Mouse (Mus musculus): ENCODE measurements around the gene Ganab. TPM values are rescaled to one million over a fixed set of nuclear protein-coding genes. Genes with fewer than 3 reads are reported as not detected.
A peak's percentile ranks its signal among the peaks of the same experiment; 100 is the strongest.

Ganab gene
- polyA plus RNA-seq, 2 experiments, result 33.7 to 48.7 TPM

- Histone ChIP-seq H3K4me1 (replicated peaks; ENCODE audit: control insufficient read depth in 2 of 2, insufficient read depth in 2 of 2, low read length in 1 of 2) (peaks cover 8% of the 10 kb centered on the region in 2 experiments), H3K4me3 (ENCODE audit: insufficient read depth in 1 of 2, low read depth in 2 of 2, low read length in 2 of 2) (peak overlapping the region; percentile 68 to 75), H3K27me3 (ENCODE audit: control insufficient read depth, insufficient read depth, low read length) (no peaks in the 10 kb centered on the region), H3K9ac (replicated peaks) (peak overlapping the region; percentile 68), H3K4me2 (ENCODE audit: low read depth) (peak overlapping the region; percentile 81), H3K36me3 (replicated peaks; ENCODE audit: control insufficient read depth, insufficient read depth, low read depth) (peaks cover 61% of the 10 kb centered on the region), H3K27ac (peak overlapping the region; percentile 76), H3K9me3 (ENCODE audit: control insufficient read depth, low read length) (no peaks in the 10 kb centered on the region)
- DNase-seq (ENCODE audit: low read depth in 3 of 3, low spot score in 3 of 3) (no peak), ATAC-seq (ENCODE audit: insufficient read depth) (no peak)
- WGBS (ENCODE audit: insufficient replicate concordance), result 46% methylated on average over 5 of the region's 5 CpGs
- no peak for TF ChIP-seq CTCF (IDR thresholded peaks at IDR 0.05; ENCODE audit: low read depth)
Observed at GRCm38 (mm10) chr19:8966198-8966589, 68.3 kb downstream of the Ganab start.

Small RNA genes lying within 50 kb of the gene (microRNA-seq; reads per million reads assigned to microRNA genes)
- gene Mir5136, result not detected

Other genes starting within 250 kb of the Ganab start
Only the 30 nearest of the 33 such genes appear.
- gene Slc3a2, start 174.7 kb upstream of the Ganab start, polyA plus RNA-seq (2012; rRNA removed), result 78.4 and 82.2 TPM in 2 replicates
- 88.5 and 89.1 TPM in 2 replicates for gene Slc3a2, start 174.7 kb upstream of the Ganab start, polyA plus RNA-seq (2014; fragmentation: Nextera tagmentation; extraction: Ambion mirVana)
- gene Wdr74, start 162.2 kb upstream of the Ganab start, polyA plus RNA-seq (2012; rRNA removed), result 27.7 and 34.1 TPM in 2 replicates
- gene Wdr74, start 162.2 kb upstream of the Ganab start, polyA plus RNA-seq (2014; fragmentation: Nextera tagmentation; extraction: Ambion mirVana), result 51.6 and 57.6 TPM in 2 replicates
- 0.65 and 0.78 TPM in 2 replicates for gene 1700092M07Rik, start 157.4 kb upstream of the Ganab start, polyA plus RNA-seq (2012; rRNA removed)
- 0.34 and 0.63 TPM in 2 replicates for gene 1700092M07Rik, start 157.4 kb upstream of the Ganab start, polyA plus RNA-seq (2014; fragmentation: Nextera tagmentation; extraction: Ambion mirVana)
- gene Stx5a, start 156.7 kb upstream of the Ganab start, polyA plus RNA-seq (2012; rRNA removed), result 29.9 and 32.0 TPM in 2 replicates
- gene Stx5a, start 156.7 kb upstream of the Ganab start, polyA plus RNA-seq (2014; fragmentation: Nextera tagmentation; extraction: Ambion mirVana), result 36.7 and 36.9 TPM in 2 replicates
- 66.2 and 90.9 TPM in 2 replicates for gene Nxf1, start 141.0 kb upstream of the Ganab start, polyA plus RNA-seq (2012; rRNA removed)
- 77.4 and 84.9 TPM in 2 replicates for gene Nxf1, start 141.0 kb upstream of the Ganab start, polyA plus RNA-seq (2014; fragmentation: Nextera tagmentation; extraction: Ambion mirVana)
- 38.9 and 53.7 TPM in 2 replicates for gene Tmem223, start 127.1 kb upstream of the Ganab start, polyA plus RNA-seq (2012; rRNA removed)
- 61.8 and 69.6 TPM in 2 replicates for gene Tmem223, start 127.1 kb upstream of the Ganab start, polyA plus RNA-seq (2014; fragmentation: Nextera tagmentation; extraction: Ambion mirVana)
- gene Tmem179b, start 123.6 kb upstream of the Ganab start, polyA plus RNA-seq (2012; rRNA removed), result 63.0 and 70.8 TPM in 2 replicates
- gene Tmem179b, start 123.6 kb upstream of the Ganab start, polyA plus RNA-seq (2014; fragmentation: Nextera tagmentation; extraction: Ambion mirVana), result 108 and 117 TPM in 2 replicates
- 8.3 and 10.0 TPM in 2 replicates for gene Taf6l, start 111.7 kb upstream of the Ganab start, polyA plus RNA-seq (2012; rRNA removed)
- gene Taf6l, start 111.7 kb upstream of the Ganab start, polyA plus RNA-seq (2014; fragmentation: Nextera tagmentation; extraction: Ambion mirVana), result 7.9 and 8.1 TPM in 2 replicates
- 46.6 and 55.1 TPM in 2 replicates for gene Polr2g, start 99.5 kb upstream of the Ganab start, polyA plus RNA-seq (2012; rRNA removed)
- gene Polr2g, start 99.5 kb upstream of the Ganab start, polyA plus RNA-seq (2014; fragmentation: Nextera tagmentation; extraction: Ambion mirVana), result 72.8 and 79.7 TPM in 2 replicates
- gene Zbtb3, start 95.5 kb upstream of the Ganab start, polyA plus RNA-seq (2012; rRNA removed), result 0.90 and 0.98 TPM in 2 replicates
- 1.2 and 1.5 TPM in 2 replicates for gene Zbtb3, start 95.5 kb upstream of the Ganab start, polyA plus RNA-seq (2014; fragmentation: Nextera tagmentation; extraction: Ambion mirVana)
- gene Ttc9c, start 78.7 kb upstream of the Ganab start, polyA plus RNA-seq (2012; rRNA removed), result 11.4 and 16.9 TPM in 2 replicates
- 17.1 and 18.0 TPM in 2 replicates for gene Ttc9c, start 78.7 kb upstream of the Ganab start, polyA plus RNA-seq (2014; fragmentation: Nextera tagmentation; extraction: Ambion mirVana)
- 20.5 and 39.5 TPM in 2 replicates for gene Hnrnpul2, start 78.1 kb upstream of the Ganab start, polyA plus RNA-seq (2012; rRNA removed)
- 2.8 TPM in 2 replicates for gene Hnrnpul2, start 78.1 kb upstream of the Ganab start, polyA plus RNA-seq (2014; fragmentation: Nextera tagmentation; extraction: Ambion mirVana)
- gene AC129217.1, start 68.3 kb upstream of the Ganab start, polyA plus RNA-seq (2012; rRNA removed), result 1.3 TPM in 1 of 2 replicates, not detected in the other
- gene AC129217.1, start 68.3 kb upstream of the Ganab start, polyA plus RNA-seq (2014; fragmentation: Nextera tagmentation; extraction: Ambion mirVana), result not detected in 2 replicates
- gene Bscl2, start 60.6 kb upstream of the Ganab start, polyA plus RNA-seq (2012; rRNA removed), result 19.7 and 26.5 TPM in 2 replicates
- 23.6 and 25.2 TPM in 2 replicates for gene Bscl2, start 60.6 kb upstream of the Ganab start, polyA plus RNA-seq (2014; fragmentation: Nextera tagmentation; extraction: Ambion mirVana)
- gene Gng3, start 58.9 kb upstream of the Ganab start, polyA plus RNA-seq (2012; rRNA removed), result 0.04 and 0.22 TPM in 2 replicates
- gene Gng3, start 58.9 kb upstream of the Ganab start, polyA plus RNA-seq (2014; fragmentation: Nextera tagmentation; extraction: Ambion mirVana), result 0.14 TPM in 2 replicates
- gene Lrrn4cl, start 47.3 kb upstream of the Ganab start, polyA plus RNA-seq (2012; rRNA removed), result 0.10 and 0.12 TPM in 2 replicates
- gene Lrrn4cl, start 47.3 kb upstream of the Ganab start, polyA plus RNA-seq (2014; fragmentation: Nextera tagmentation; extraction: Ambion mirVana), result not detected in 2 replicates
- 32.0 and 61.2 TPM in 2 replicates for gene Ubxn1, start 26.6 kb upstream of the Ganab start, polyA plus RNA-seq (2012; rRNA removed)
- gene Ubxn1, start 26.6 kb upstream of the Ganab start, polyA plus RNA-seq (2014; fragmentation: Nextera tagmentation; extraction: Ambion mirVana), result 87.3 and 92.4 TPM in 2 replicates
- gene Uqcc3, start 17.1 kb upstream of the Ganab start, polyA plus RNA-seq (2012; rRNA removed), result 18.5 and 22.2 TPM in 2 replicates
- gene Uqcc3, start 17.1 kb upstream of the Ganab start, polyA plus RNA-seq (2014; fragmentation: Nextera tagmentation; extraction: Ambion mirVana), result 28.3 and 35.3 TPM in 2 replicates
- gene Lbhd1, start 14.3 kb upstream of the Ganab start, polyA plus RNA-seq (2012; rRNA removed), result 3.1 and 3.7 TPM in 2 replicates
- gene Lbhd1, start 14.3 kb upstream of the Ganab start, polyA plus RNA-seq (2014; fragmentation: Nextera tagmentation; extraction: Ambion mirVana), result 43.7 and 47.7 TPM in 2 replicates
- gene Gm49403, start 14.1 kb upstream of the Ganab start, polyA plus RNA-seq (2012; rRNA removed), result not detected in 2 replicates
- not detected in 2 replicates for gene Gm49403, start 14.1 kb upstream of the Ganab start, polyA plus RNA-seq (2014; fragmentation: Nextera tagmentation; extraction: Ambion mirVana)
- 36.7 and 52.7 TPM in 2 replicates for gene 1810009A15Rik, start 9.2 kb upstream of the Ganab start, polyA plus RNA-seq (2012; rRNA removed)
- 65.0 and 70.8 TPM in 2 replicates for gene 1810009A15Rik, start 9.2 kb upstream of the Ganab start, polyA plus RNA-seq (2014; fragmentation: Nextera tagmentation; extraction: Ambion mirVana)
- gene Gm49416, start 9.1 kb upstream of the Ganab start, polyA plus RNA-seq (2012; rRNA removed), result 0.13 TPM in 1 of 2 replicates, not detected in the other
- not detected in 2 replicates for gene Gm49416, start 9.1 kb upstream of the Ganab start, polyA plus RNA-seq (2014; fragmentation: Nextera tagmentation; extraction: Ambion mirVana)
- 12.2 and 14.4 TPM in 2 replicates for gene Ints5, start 5.1 kb upstream of the Ganab start, polyA plus RNA-seq (2012; rRNA removed)
- 14.7 and 16.3 TPM in 2 replicates for gene Ints5, start 5.1 kb upstream of the Ganab start, polyA plus RNA-seq (2014; fragmentation: Nextera tagmentation; extraction: Ambion mirVana)
- gene B3gat3, start 22.3 kb downstream of the Ganab start, polyA plus RNA-seq (2012; rRNA removed), result 23.1 and 26.6 TPM in 2 replicates
- gene B3gat3, start 22.3 kb downstream of the Ganab start, polyA plus RNA-seq (2014; fragmentation: Nextera tagmentation; extraction: Ambion mirVana), result 15.4 and 15.8 TPM in 2 replicates
- 2.6 and 2.8 TPM in 2 replicates for gene Rom1, start 31.3 kb downstream of the Ganab start, polyA plus RNA-seq (2012; rRNA removed)
- 1.4 and 1.8 TPM in 2 replicates for gene Rom1, start 31.3 kb downstream of the Ganab start, polyA plus RNA-seq (2014; fragmentation: Nextera tagmentation; extraction: Ambion mirVana)
- gene Eml3, start 31.5 kb downstream of the Ganab start, polyA plus RNA-seq (2012; rRNA removed), result 10.9 and 11.0 TPM in 2 replicates
- gene Eml3, start 31.5 kb downstream of the Ganab start, polyA plus RNA-seq (2014; fragmentation: Nextera tagmentation; extraction: Ambion mirVana), result 5.6 and 7.8 TPM in 2 replicates
- 18.9 and 23.0 TPM in 2 replicates for gene Mta2, start 43.8 kb downstream of the Ganab start, polyA plus RNA-seq (2012; rRNA removed)
- 18.5 and 22.8 TPM in 2 replicates for gene Mta2, start 43.8 kb downstream of the Ganab start, polyA plus RNA-seq (2014; fragmentation: Nextera tagmentation; extraction: Ambion mirVana)
- gene Tut1, start 55.8 kb downstream of the Ganab start, polyA plus RNA-seq (2012; rRNA removed), result 9.3 and 9.5 TPM in 2 replicates
- gene Tut1, start 55.8 kb downstream of the Ganab start, polyA plus RNA-seq (2014; fragmentation: Nextera tagmentation; extraction: Ambion mirVana), result 10.0 and 11.5 TPM in 2 replicates
- gene Eef1g, start 69.0 kb downstream of the Ganab start, polyA plus RNA-seq (2012; rRNA removed), result 120 and 178 TPM in 2 replicates
- 183 and 201 TPM in 2 replicates for gene Eef1g, start 69.0 kb downstream of the Ganab start, polyA plus RNA-seq (2014; fragmentation: Nextera tagmentation; extraction: Ambion mirVana)
- 0.35 and 0.83 TPM in 2 replicates for gene Ahnak, start 91.2 kb downstream of the Ganab start, polyA plus RNA-seq (2012; rRNA removed)
- gene Ahnak, start 91.2 kb downstream of the Ganab start, polyA plus RNA-seq (2014; fragmentation: Nextera tagmentation; extraction: Ambion mirVana), result 1.5 and 1.7 TPM in 2 replicates